Mouse (Mus musculus) adrenal gland, postnatal 14 days (tissue): ENCODE measurements around the gene Boll. TPM values are rescaled to one million over a fixed set of nuclear protein-coding genes. Genes with fewer than 3 reads are reported as not detected.

Experiments used
- DNase-seq: peaks from one replicate; pipeline ENCODE4 v3.0.0; 2021; ENCODE audit warnings: mixed read lengths
- total RNA-seq: library from RNA; stranded (reverse); gene quantifications from 2 replicates; pipeline ENCODE4 v1.2.3, GENCODE M21; 2021

The Boll gene
- total RNA-seq, 1 experiment from 2014 or later: 0.48 TPM

DNA sequence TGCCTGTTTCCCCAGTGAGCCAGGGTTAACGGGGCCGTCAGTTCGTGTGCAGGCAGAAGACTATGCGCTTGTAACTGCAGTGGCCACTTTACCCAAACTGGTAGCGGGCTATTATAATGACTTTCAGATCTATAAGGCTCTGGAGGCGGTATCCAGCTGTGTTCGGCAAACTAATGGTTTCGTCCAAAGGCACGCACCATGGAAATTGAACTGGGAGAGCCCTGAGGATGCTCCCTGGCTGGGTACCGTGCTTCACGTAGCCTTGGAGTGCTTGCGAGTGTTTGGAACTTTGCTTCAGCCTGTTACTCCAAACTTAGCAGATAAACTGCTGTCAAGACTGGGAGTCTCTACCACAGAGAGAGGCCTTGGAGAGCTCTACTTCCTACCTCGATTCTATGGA is 124.8 kb downstream of the Boll start:
- no peak for DNase-seq

DNA sequence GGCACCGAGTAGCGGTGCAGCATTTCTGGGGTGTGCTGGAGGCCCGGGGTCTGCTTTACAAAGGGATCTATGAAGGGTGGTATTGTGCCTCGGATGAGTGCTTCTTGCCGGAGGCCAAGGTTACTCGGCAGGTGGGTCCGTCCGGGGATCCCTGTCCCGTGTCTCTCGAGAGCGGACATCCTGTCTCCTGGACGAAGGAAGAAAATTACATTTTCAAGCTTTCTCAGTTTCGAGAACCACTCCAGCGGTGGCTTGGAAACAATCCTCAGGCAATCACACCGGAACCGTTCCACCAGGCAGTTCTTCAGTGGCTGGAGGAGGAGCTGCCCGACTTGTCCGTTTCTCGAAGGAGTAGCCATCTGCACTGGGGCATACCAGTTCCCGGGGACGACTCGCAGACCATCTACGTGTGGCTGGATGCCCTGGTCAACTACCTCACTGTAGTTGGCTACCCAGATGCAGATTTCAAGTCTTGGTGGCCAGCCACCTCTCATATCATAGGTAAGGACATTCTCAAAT is 125.6 kb downstream of the Boll start:
- peak; percentile 21 for DNase-seq

DNA sequence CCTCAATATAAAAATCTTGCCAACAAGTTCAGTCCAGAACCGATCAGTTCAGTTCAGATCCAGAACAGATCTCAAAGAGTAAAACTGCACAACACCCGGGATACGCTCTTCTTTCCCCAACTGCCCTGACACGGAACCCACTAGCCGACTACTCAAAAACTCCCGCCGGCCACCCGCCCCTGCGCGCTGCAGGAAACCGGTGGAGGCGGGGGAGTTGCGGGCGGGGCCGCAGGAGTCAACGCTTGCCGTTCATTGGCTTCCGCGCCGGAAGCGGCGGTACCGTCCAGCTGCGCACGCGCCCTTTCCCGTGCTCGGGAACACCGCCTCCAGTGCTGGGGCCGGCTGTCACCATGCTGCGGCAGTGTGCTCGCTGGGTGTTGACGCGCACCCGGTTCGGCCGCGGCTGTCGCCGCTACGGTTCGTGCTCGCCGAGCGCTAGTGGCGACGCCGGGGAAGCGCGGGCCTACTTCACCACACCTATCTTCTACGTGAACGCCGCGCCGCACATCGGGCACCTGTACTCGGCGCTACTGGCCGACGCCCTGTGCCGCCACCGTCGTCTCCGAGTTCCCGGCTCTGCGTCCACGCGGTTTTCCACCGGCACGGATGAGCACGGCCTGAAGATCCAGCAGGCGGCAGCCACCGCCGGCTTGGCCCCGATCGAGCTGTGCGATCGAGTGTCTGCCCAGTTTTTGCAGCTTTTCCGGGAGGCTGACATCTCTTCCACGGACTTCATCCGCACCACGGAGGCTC is 126.2 kb downstream of the Boll start, which contains the start of gene Mars2:
Gene Mars2, plus strand, starts transcription at position 288 of the 753 bp plus-strand sequence.
- peak; percentile 98 for DNase-seq

DNA sequence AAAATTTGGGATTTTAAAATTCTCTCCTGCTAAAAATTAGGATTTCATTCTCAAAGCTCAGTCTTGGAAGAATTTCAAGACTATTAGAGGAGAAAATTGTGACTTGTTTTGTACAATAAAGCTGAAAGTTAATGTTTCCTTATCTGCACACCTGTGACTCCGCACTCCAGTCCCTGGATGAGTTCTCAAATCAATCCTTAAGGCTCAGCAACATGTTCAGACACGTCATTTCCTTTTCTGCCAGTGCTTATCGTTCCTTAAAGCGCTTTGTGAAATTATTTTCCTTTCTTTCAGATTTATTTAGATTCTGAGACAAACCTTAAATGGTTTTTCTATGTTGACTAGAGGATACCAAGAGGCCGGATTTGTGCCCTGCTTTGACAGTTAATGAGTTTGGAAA is 126.8 kb downstream of the Boll start:
- no peak for DNase-seq

DNA sequence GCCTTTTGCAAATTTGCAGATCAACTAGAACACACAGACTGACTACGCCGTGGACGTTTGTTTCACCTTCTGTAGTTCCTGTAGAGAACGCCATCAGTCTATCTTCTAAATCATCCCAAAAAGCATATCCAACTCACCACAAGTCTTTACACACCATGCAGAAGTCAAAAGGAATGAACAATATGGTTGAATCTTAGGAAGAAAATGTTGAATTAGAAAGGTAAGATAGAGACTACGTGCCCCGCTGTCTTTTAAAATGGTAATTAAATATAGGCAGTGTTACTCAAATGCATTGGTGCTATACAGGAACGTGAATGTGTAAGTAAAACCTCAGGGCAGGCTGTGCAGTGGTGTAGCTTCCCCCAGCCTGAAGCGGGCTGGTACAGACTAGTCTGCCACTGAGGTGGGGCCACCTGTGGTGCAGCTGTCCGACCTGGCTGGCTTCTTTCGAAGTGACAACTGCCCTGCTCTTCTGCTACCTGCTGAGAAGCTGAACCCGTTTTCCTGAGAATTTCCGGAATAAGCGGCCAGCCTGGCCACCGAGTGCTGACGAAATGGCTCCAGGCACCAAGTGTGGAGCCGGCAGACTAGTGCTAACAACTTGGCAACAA is 128.3 kb downstream of the Boll start:
- DNase-seq: no peak

DNA sequence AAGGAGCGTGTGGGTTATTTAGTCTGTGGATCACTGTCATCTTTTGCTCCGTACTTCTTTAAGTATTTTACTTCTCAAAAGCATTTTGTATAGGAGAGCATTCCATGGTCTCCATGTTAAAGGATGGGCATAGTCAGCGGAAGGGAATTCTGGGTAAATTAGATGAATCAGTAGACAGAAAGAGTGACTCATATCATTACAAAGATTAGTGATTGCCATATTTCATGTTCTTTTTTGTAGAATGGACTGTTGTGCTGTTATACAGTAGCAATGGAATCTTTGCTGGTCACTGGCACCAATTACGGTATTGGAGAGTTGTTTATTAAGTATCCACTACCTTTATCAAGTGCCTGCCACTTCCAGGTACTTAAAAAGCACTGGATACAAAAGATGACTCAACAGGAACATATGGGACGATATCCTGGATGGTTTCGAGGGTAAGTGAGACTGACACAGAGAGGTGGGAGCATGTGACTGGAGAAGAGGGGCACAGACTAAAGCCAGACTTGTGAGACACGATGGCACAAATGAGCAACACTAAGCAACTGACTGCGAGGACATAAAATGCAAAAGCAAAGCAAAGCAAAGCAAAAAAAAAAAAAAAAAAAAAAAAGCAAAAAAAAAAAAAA is 134.9 kb downstream of the Boll start:
- DNase-seq: no peak

DNA sequence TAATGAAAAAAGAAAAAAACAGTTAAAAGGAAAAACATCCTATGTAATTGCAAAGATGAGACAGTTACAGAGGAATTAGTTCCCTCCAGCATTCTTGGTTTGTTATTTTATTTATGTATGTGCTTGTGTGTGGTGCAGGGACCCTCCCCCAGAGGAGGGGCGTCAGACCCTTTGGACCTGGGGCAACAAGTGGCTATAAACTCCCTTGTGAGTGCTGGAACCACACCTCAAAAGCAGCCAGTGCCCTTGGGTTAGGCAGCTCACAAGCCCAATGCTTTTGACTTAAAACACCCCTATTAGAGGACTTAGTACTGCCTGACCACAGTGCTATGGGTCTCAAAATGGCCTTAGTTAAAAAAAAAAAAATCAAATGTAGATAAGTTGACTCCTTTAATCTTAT is 135.9 kb downstream of the Boll start:
- no peak for DNase-seq

DNA sequence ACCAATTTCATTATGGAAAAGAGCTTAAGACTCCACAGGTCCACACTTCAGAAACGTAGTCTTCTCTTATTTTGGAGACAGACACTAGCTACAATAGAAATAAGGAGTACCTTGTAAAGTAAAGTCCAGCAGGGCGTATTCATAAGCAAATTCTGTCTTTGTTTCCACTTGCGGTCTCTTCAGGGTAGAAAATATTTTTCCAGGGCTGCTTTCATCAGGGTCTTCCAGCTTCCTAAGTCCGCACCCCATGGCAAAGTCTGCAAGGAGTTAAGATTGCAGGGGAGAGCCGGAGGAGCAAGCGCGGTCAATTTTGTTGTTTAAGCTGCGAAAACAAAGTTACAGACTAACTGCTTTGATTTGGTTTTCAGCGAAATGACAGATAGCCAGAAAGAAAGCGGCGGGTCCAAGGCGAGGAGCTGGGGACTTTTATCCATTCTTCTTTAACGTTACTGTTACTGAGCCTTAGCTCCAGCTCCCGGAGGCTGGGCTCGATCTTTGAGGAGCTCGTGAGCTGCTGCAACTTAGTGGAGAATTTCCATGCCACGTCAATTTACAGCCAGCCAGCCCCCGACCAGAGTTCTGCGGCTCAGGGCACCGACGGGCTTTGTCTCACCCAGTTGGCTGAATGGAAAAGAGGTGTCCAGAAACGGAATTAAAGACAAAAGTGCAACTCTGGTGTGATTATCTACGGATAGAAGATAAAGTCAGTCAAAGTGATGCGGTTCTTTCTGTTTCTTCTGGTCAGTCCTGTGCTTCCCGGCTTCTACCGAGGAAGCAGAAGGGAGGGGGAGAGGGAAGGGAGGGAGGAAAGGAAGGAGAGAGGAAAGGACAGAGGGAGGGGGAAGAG is 137.0 kb downstream of the Boll start, which contains the start of gene Rftn2:
Gene Rftn2, minus strand, starts transcription at position 772 of the 847 bp plus-strand sequence.
- peak; percentile 56 for DNase-seq

DNA sequence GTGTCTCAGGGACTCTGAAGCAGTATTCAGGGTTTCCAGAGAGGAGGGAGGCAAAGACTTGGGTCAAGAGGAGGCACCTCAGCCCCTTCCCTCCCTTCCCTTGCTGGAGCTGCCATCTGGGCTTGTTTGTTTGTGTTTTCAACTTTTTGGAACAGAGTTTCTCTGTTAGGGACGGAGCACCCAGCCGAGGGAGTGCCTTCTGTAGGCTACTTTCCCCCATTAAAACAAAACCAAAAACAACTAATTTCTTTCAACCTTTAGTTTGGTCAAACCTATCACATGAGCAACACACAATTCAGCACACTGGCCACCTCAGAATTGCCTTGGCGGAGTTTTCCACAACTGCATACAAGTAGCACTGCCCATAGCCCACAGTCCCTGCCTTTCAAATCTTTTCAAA is 137.9 kb downstream of the Boll start:
- DNase-seq: no peak

DNA sequence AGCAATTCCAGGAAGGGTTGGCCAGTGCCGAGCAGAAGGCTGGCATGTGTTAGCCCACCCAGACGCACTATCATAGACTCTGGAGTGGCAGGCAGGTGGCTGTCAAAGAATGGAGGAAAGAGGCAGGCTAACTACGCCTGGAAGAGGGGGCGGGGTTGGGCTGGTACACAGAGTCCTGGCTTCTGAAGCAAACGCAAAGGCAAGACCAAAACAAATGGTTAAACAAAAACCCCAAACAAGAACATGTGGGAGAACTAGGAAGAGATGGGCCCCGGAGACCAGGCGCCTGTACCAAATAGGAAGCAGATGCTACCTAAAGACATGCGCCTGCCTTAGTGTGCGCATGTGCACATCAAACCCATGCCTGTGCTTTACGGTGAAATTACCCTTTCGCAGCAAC is 139.2 kb downstream of the Boll start:
- no peak for DNase-seq

DNA sequence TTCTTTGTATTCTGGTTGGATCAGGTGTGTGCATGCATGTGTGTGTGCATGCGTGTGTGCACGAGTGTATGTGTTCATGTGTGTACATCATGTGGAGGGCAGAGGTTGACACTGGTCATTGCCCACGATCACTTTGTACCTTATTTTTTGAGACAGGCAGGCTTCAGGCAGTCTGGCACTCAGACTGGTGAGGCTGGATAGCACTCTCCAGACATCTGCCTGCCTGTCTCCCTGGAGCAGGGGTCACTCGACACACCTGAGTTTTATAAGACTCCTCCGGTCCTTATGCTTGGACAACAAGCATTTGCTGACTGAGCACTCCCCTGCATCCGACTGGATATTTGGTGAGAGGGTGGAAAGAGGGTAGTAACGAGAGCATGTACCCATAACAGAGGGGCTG is 140.2 kb downstream of the Boll start:
- no peak for DNase-seq

DNA sequence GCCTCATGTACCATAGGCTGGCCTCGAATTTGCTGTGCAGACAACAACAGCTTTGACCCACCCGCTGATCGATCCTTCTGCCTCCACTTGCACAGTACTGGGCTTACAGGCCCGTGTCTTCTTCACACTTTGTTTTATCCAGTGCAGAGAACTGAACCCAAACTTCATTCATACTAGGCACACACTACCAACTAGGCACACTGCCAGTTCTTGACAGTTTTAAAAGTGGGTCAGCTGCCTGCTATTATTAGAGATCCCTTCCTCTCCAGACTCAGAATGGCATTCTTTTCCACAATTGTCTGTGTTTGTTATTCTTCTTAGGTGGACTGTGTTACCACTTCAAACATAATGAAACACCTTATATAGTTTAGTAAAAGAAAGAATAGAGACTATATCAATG is 141.9 kb downstream of the Boll start:
- peak; percentile 60 for DNase-seq

DNA sequence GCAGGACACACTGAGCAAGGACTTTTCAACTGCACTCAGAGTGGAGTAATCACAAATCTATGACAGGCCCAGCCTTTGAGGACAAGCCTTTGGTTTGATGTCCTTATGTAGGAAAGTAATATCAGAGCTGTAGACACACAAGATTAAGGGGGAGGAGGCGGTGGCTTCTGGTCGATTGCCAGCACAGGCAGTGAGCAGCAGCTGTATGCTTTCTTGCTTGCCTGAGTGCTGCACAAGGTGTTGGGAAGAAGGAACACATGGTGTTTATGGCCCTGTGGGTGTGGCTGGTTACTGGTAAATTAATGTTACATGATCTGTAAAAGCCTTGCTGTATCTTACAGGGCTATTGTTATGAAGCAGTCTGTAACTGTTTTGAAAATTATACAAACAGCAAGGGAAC is 146.1 kb downstream of the Boll start:
- DNase-seq: peak; percentile 73

DNA sequence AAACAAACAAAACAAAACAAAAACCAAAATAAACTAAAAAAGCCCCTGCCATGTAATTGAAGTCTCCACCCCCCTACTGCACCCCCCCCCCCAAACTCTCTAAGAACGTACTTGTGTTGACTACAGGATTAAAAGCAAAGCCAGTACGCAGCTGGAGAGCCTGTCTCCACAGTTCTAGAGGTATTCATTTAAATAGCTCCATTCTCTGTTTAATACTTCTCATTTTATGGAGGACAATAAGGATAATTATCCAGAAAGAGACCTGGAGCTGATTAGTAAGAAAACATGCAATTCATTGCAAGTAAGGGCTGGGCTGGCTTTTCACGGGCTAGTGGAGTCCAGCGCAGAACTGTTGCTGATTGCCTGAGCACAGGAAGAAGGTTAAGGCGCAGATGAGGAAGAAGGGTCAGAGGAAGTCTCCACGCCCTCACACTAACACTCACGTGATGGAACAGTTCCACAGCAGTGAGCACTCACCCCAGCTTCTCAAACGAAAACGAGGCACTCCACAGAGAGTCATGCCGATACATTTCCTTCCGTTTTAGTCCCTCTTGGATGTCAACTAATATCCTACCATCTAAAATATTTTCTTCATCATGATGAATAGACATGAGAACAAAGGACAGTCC is 148.0 kb downstream of the Boll start:
- peak; percentile 45 for DNase-seq

DNA sequence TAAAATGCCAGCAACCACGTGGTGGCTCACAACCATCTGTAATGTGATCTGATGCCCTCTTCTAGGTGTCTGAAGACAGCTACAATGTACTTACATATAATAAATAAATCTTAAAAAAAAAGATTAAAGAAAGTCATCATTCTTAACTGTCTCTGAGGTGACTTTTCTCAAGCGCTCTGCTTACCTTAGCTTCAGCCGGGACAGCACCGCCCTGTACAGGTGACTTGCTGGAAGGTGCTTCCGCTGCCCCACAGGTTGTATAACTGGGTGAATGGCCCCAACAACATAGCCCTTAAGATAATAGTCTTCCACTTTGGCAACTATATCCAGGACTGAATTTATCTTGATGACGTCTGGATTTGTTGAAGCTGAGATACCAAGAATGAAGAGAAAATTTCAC is 149.3 kb downstream of the Boll start:
- no peak for DNase-seq

DNA sequence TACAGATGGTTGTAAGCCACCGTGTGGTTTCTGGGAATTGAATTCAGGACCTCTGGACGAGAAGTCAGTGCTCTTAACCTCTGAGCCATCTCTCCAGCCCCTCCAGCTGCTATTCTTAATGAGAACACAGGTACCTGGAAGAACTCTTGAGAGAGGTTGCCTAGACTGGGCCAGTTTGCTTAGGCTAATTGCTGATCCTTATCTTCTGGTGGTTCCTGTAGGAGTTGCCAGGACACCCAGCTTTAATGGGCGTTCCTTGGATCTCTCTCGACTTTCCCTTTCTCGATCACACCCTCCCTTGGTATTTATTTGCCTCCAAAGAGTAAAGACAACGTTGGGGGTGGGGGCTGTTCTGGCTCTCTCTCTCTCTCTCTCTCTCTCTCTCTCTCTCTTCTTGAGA is 149.8 kb downstream of the Boll start:
- DNase-seq: no peak

DNA sequence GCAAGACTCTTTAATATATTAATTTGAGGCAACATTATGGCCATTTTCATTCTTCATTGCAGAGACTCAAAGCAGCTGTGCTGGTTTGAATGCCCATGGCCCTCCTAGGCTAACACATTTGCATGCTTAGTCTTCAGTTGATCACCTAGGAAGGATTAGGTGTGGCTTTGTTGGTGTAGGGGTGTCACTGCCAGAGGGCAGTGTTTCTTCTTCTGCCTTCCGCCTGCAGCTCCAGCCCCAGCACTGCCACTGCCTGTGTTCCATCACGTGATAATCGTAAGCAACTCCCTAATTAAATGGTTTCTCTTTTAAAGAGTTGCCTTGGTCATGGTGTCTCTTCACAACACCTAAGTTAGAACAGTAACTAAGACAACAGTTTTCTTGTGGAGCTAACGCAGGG is 150.5 kb downstream of the Boll start:
- no peak for DNase-seq

DNA sequence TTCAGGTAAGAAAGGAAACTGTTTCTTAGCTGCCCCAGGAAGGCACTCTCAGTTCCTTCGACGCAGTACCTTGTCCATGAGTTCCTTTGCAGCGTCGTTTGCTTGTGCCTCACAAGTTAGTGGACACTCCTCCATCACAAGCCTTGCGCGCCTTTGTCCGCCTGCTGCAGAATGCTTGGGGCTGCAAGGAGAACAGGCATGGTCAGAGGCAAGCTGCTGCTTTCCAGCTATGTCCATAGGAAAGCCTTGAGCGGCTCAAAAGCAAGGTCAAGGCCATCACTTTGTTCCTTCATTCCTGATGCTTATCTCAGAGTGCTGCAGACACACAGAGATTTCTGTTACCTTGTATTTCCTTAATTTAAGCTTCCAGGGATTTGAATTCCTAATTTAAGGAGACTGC is 152.2 kb downstream of the Boll start:
- DNase-seq: peak; percentile 48

DNA sequence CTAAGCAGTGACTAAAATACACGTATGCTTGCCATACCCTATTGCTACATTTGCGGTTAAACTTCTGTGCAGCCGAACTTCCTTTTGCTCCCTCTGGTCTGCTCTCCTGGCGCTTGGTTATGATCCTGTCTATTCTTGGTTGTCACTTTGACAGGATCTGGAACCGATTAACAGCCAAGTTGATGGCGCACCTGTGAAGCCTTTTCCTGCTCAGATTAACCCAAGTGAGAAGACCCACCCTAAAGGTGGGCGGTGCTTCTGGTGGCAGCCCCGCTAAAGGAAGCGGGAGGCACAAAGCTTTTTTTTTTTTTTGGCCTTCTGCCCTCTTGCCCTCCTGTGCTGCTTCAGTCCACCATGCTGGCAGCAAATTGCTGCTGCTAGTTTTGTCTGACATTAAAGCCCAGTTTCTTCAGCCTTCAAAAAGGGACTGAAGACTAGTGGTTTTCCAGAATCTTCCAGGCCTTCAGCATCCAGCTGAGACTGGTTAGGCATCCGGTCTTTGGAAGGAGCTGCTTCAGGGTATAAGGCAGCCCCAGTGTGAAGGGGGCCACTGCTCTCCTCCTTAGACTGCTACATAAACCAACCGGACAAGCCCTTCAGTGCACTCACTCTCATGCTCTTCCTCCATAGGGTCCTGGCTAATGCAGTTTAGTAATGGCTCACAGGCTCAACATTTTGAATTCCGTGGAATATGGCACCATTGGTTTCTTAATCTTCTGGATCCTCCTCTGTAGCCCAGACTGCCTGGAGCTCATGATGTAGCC is 152.9 kb downstream of the Boll start:
- no peak for DNase-seq

DNA sequence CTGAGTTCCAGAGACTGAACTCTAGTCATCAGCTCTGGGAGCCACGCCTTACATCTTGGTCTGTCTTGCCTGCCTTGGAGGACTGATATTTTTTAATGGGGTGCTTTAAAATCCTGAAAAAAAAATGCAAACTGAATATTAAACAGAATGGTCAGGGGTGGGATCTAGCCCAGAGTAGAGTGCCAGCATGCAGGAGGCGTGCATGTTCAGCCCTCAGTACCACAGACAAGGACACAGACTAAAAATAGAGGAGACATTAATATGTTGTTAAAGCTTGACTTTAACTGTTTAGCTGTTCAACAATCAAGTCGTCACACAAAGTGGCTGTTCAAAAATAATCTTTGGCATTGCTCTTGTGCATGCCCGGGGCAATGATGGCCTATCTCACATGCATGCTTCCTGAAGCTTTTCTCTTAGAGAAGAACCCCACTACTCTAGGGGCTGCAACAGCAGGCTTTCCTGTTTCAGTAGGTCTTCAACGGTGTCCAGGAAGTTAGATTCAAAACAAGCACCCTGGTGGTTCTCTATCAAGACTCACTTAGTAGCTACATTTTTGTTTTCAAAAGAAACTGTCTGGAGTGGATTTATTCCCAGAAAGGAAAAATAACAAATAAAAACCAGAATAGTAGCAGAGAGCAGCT is 154.6 kb downstream of the Boll start:
- no peak for DNase-seq

DNA sequence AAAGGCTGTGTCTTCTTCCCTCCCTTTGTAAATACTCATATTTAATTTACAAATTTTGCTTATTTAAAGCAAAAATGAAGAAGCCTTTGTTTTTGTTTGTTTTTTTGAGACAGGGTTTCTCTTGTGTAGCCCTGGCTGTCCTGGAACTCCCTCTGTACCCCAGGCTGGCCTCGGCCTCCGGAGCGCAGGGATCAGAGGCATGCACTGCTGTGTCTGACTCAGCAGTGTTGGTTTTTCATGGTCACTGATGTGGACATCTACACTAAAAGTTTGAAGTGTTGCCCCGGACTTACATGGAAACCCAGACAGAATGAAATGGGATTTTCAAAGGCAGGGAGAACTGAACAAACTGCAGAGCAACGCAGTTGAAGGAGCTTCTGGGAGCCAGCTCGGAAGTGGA is 155.7 kb downstream of the Boll start:
- DNase-seq: peak; percentile 45
